Mouse (Mus musculus): ENCODE measurements at regions not wholly inside any gene's neighbourhood (a gene's known extent, or its start where the extent isn't known, plus 50 kb on each side); places are given as distances from the start of the nearest gene placed in this dataset.

DNA sequence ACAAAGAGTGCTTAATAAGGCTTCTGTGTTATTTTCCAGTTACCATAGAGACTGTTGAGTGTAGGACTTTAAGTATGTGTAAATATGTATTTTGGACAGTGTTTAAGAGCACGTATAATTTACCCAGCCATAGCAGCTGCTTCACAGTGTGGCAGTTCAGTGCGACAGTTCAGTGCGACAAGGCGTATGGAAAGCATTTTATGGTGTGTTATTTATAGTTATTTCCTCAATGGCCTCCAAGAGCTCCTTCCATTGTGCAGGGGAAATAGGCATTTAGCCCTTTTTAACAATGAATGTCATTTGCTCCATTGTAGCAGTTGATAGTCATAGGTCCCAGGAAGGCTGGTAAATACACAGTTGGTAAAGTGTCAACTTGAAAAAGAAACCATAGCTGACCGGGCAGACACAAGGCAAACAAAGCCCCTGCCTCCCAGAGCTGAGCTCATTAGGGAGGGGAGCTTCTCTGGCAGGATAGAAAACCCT, 275.1 kb upstream of the Dynlrb2 start:
- Histone ChIP-seq H3K9me3 (ENCODE audit: low read length) (peaks cover 20% of the 10 kb centered on the region), H3K27me3 (ENCODE audit: insufficient read depth, low read length) (no peaks in the 10 kb centered on the region), H3K36me3 (ENCODE audit: insufficient read depth, low read length) (no peaks in the 10 kb centered on the region), H3K4me3 (replicated peaks; ENCODE audit: low read length) (no peak overlapping the region), H3K4me1 (replicated peaks; ENCODE audit: low read depth, low read length) (no peaks in the 10 kb centered on the region)
- TF ChIP-seq POU5F1 (IDR thresholded peaks at IDR 0.05; ENCODE audit: borderline replicate concordance, low read length) (no peak), CTCF (conservative IDR thresholded peaks at IDR 0.05; ENCODE audit: low read length) (no peak), NANOG (IDR thresholded peaks at IDR 0.05; ENCODE audit: borderline replicate concordance, low read length) (no peak)

DNA sequence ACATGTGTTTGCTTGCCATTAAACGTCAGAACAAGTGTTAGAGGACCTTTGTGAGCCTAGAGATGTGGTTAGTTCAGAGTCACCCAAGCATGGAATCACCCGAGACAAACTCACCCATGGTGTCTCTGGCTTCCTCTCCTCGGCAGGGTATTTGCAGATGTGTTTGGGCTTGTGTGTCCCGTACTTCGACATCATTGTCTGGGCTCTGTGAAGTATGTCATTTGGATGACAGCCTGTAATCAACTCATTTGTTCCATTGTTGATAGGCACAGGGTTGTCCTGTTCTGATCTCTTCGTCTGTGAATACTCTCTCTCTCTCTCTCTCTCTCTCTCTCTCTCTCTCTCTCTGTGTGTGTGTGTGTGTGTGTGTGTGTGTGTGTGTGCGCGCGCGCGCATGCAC, 277.8 kb upstream of the Dynlrb2 start:
- Histone ChIP-seq H3K36me3 (ENCODE audit: insufficient read depth, low read length) (no peaks in the 10 kb centered on the region), H3K9me3 (ENCODE audit: low read length) (peaks cover 20% of the 10 kb centered on the region), H3K4me1 (replicated peaks; ENCODE audit: low read depth, low read length) (no peaks in the 10 kb centered on the region), H3K27me3 (ENCODE audit: insufficient read depth, low read length) (no peaks in the 10 kb centered on the region), H3K4me3 (replicated peaks; ENCODE audit: low read length) (no peak overlapping the region)
- TF ChIP-seq NANOG (IDR thresholded peaks at IDR 0.05; ENCODE audit: borderline replicate concordance, low read length) (no peak), POU5F1 (IDR thresholded peaks at IDR 0.05; ENCODE audit: borderline replicate concordance, low read length) (no peak), CTCF (conservative IDR thresholded peaks at IDR 0.05; ENCODE audit: low read length) (no peak)

DNA sequence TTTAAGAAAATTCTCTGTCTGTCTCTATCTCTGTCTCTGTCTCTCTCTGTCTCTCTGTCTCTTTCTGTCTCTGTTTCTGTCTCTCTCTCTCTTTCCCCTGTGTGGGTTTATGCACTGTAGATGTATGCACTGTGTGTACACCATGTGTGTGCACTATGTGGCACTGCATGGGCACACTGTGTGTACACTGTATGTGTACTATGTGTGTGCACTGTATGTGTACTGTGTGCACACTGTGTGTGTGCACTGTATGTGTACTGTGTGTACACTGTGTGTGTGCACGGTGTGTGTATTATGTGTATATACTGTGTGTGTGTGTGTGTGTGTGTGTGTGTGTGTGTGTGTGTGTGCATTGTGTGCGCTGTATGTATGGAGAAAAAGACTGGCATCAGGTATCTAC, 281.5 kb upstream of the Dynlrb2 start:
- no peaks in the 10 kb centered on the region for H3K36me3 ChIP-seq (ENCODE audit: insufficient read depth, low read length)
- H3K9me3 ChIP-seq (ENCODE audit: low read length), result peaks cover 11% of the 10 kb centered on the region
- H3K27me3 ChIP-seq (ENCODE audit: insufficient read depth, low read length), result no peaks in the 10 kb centered on the region
- TF ChIP-seq NANOG (IDR thresholded peaks at IDR 0.05; ENCODE audit: borderline replicate concordance, low read length) (no peak), POU5F1 (IDR thresholded peaks at IDR 0.05; ENCODE audit: borderline replicate concordance, low read length) (no peak), CTCF (conservative IDR thresholded peaks at IDR 0.05; ENCODE audit: low read length) (no peak)
- H3K4me1 ChIP-seq (replicated peaks; ENCODE audit: low read depth, low read length), result no peaks in the 10 kb centered on the region
- H3K4me3 ChIP-seq (replicated peaks; ENCODE audit: low read length), result no peak overlapping the region

DNA sequence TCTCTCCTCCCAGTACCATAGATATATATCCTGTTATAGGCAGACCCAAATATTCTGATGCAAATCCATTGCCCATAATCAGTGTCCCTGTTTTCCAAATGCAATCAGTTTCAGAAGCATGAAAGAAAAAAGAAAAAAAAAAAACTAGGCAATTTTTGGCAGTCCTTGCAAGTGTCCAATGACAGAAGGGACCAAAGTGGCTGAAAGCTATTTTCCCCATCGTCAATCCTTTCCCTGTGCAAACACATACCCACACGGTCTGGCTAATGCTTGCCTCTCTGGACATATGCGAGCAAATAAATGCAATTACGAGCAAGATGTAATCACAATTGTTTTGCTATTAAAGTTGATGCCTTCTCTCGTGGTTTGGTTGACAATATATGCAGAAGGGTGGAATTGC, 288.9 kb upstream of the Dynlrb2 start:
- TF ChIP-seq CTCF (conservative IDR thresholded peaks at IDR 0.05; ENCODE audit: low read length) (no peak), POU5F1 (IDR thresholded peaks at IDR 0.05; ENCODE audit: borderline replicate concordance, low read length) (no peak), NANOG (IDR thresholded peaks at IDR 0.05; ENCODE audit: borderline replicate concordance, low read length) (no peak)
- H3K27me3 ChIP-seq (ENCODE audit: insufficient read depth, low read length), result no peaks in the 10 kb centered on the region
- no peaks in the 10 kb centered on the region for H3K9me3 ChIP-seq (ENCODE audit: low read length)
- no peaks in the 10 kb centered on the region for H3K4me1 ChIP-seq (replicated peaks; ENCODE audit: low read depth, low read length)
- no peak overlapping the region for H3K4me3 ChIP-seq (replicated peaks; ENCODE audit: low read length)
- no peaks in the 10 kb centered on the region for H3K36me3 ChIP-seq (ENCODE audit: insufficient read depth, low read length)

DNA sequence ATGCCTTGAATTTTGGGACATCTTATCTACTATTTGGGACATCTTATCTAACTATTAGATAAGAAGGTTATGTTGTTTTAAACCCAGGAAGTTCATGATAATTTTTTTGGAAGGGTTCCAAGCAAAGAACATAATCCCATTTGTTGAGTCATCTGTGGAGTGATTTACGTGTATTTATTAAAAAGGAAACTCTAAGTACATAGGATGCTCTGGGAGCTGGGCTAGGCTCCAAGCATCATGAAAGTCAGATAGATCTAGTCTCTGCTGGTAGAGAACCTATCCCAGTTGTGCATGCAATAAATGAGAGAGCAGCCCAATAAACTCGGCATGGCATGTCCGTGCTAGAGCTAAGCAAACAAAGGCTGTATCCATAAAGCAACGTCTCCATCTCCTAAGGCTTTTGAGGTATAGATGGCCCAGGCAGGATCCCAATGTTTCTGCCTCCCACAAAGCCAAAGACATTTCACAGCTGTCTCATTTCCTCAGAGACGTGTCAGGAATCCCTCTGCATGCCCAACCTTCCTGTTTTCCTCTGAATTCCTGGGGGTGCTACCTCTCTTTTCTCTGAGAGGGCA, 289.4 kb upstream of the Dynlrb2 start:
- Histone ChIP-seq H3K4me1 (replicated peaks; ENCODE audit: low read depth, low read length) (no peaks in the 10 kb centered on the region), H3K27me3 (ENCODE audit: insufficient read depth, low read length) (no peaks in the 10 kb centered on the region), H3K9me3 (ENCODE audit: low read length) (no peaks in the 10 kb centered on the region), H3K4me3 (replicated peaks; ENCODE audit: low read length) (no peak overlapping the region), H3K36me3 (ENCODE audit: insufficient read depth, low read length) (no peaks in the 10 kb centered on the region)
- TF ChIP-seq CTCF (conservative IDR thresholded peaks at IDR 0.05; ENCODE audit: low read length) (no peak), POU5F1 (IDR thresholded peaks at IDR 0.05; ENCODE audit: borderline replicate concordance, low read length) (no peak), NANOG (IDR thresholded peaks at IDR 0.05; ENCODE audit: borderline replicate concordance, low read length) (no peak)

DNA sequence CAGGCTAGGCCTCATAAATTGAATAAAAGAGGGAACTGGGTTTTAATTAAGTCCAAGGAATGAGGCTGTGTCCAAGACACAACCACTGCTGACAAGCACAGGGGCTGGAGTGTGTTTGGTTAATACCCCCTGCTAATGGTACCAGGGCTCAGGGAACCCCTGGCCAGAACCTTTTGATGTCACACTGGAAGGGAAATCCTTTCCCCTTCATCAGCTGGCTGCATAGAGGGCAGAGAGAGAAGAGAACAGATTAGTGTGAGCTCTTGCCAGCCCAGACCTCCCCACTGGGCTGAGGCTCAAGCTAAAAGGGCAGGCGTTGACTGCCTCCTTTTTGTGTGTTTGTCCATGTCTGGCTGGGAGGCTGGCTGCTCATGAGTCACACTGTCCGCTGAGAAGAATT, 301.1 kb upstream of the Dynlrb2 start:
- H3K9me3 ChIP-seq (ENCODE audit: low read length), result no peaks in the 10 kb centered on the region
- no peaks in the 10 kb centered on the region for H3K4me1 ChIP-seq (replicated peaks; ENCODE audit: low read depth, low read length)
- no peaks in the 10 kb centered on the region for H3K27me3 ChIP-seq (ENCODE audit: insufficient read depth, low read length)
- H3K36me3 ChIP-seq (ENCODE audit: insufficient read depth, low read length), result no peaks in the 10 kb centered on the region
- no peak for TF ChIP-seq POU5F1 (IDR thresholded peaks at IDR 0.05; ENCODE audit: borderline replicate concordance, low read length)
- no peak for TF ChIP-seq CTCF (conservative IDR thresholded peaks at IDR 0.05; ENCODE audit: low read length)
- no peak for TF ChIP-seq NANOG (IDR thresholded peaks at IDR 0.05; ENCODE audit: borderline replicate concordance, low read length)
- no peak overlapping the region for H3K4me3 ChIP-seq (replicated peaks; ENCODE audit: low read length)

DNA sequence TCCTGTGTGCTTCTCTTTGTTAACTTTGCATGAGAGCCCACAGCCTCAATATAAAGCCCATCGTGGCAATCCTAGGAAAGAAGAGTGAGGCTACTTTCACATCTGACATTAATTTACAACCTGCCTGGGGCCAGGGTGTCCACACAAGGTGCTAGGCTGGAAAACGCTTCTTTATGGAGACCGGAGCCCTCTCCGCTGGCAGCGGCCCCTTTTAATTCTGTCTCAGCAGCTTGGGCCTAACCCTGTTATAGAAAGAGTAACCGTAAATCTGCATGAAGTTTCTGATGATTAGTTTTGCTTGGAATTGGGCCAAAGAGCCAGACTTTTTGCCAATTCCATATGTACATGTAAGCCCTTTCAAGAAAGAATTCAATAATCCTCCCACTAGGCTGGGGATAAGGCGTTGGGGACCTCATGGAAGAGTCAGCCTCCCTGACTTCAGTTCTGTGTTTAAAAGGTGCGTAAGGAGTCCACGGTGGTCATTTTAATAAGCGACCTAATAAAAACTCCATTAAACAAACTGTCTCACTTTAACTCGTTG, 304.2 kb upstream of the Dynlrb2 start:
- TF ChIP-seq POU5F1 (IDR thresholded peaks at IDR 0.05; ENCODE audit: borderline replicate concordance, low read length) (no peak), NANOG (IDR thresholded peaks at IDR 0.05; ENCODE audit: borderline replicate concordance, low read length) (no peak), CTCF (conservative IDR thresholded peaks at IDR 0.05; ENCODE audit: low read length) (no peak)
- Histone ChIP-seq H3K9me3 (ENCODE audit: low read length) (no peaks in the 10 kb centered on the region), H3K36me3 (ENCODE audit: insufficient read depth, low read length) (no peaks in the 10 kb centered on the region), H3K4me3 (replicated peaks; ENCODE audit: low read length) (no peak overlapping the region), H3K27me3 (ENCODE audit: insufficient read depth, low read length) (no peaks in the 10 kb centered on the region), H3K4me1 (replicated peaks; ENCODE audit: low read depth, low read length) (no peaks in the 10 kb centered on the region)

DNA sequence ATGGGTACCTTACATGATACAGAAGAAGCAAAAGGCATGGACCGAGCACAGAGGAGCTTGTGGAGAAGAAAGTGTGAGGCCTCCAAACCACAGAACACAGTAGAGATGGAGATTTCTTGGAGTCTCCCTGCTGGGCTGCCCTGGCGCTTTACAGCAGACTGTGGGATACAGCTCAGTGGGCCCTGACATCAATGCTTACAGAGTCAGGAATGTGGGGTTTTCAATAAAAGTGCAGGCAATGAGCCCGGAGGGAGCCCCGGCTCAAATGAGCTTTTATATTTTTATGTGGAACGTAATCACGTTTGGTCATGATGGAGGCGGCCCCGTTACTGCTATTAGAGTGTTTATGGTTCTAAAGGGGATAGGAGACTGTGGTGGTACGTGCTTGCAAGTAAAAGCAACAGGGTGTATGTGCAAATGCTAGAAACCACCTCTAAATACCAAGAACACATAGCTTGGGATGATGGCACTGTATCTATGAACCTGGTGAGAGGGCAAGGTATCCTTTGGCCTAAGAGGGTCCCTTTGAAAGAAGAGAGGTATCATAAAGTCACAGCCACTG, 308.1 kb upstream of the Dynlrb2 start:
- no peaks in the 10 kb centered on the region for H3K4me1 ChIP-seq (replicated peaks; ENCODE audit: low read depth, low read length)
- H3K9me3 ChIP-seq (ENCODE audit: low read length), result peaks cover 24% of the 10 kb centered on the region
- TF ChIP-seq POU5F1 (IDR thresholded peaks at IDR 0.05; ENCODE audit: borderline replicate concordance, low read length) (no peak), NANOG (IDR thresholded peaks at IDR 0.05; ENCODE audit: borderline replicate concordance, low read length) (no peak), CTCF (conservative IDR thresholded peaks at IDR 0.05; ENCODE audit: low read length) (no peak)
- H3K36me3 ChIP-seq (ENCODE audit: insufficient read depth, low read length), result no peaks in the 10 kb centered on the region
- no peaks in the 10 kb centered on the region for H3K27me3 ChIP-seq (ENCODE audit: insufficient read depth, low read length)
- H3K4me3 ChIP-seq (replicated peaks; ENCODE audit: low read length), result no peak overlapping the region

Measured in E14TG2a.4 (cell line).